Mouse (Mus musculus): ENCODE results near the gene Rab3il1.
"Not testable (repeated sequence)": the region's sequence is repeated elsewhere in the genome, so short reads cannot be mapped to it uniquely, and the experiment has no call there.

The Rab3il1 gene

GRCm38 (mm10) chr19:10001206-10001969 lies at the start of gene Rab3il1, which contains the start of gene Best1:
Gene Rab3il1 (plus strand): TSS chr19:10001669.
Gene Best1 (minus strand): TSS chr19:10001633.
- no peak for DNase-seq

- DNase-seq = no peak
Observed at GRCm38 (mm10) chr19:9952390-9952789, 49.1 kb upstream of the Rab3il1 start.

GRCm38 (mm10) chr19:9952912-9953311 lies 48.6 kb upstream of the Rab3il1 start:
- no peak for DNase-seq

- DNase-seq = peak; percentile 36
Observed at GRCm38 (mm10) chr19:9954055-9954810, 47.2 kb upstream of the Rab3il1 start.

GRCm38 (mm10) chr19:9954811-9955202 lies 46.7 kb upstream of the Rab3il1 start:
- DNase-seq = no peak

GRCm38 (mm10) chr19:9955438-9955837 lies 46.0 kb upstream of the Rab3il1 start:
- no peak for DNase-seq

GRCm38 (mm10) chr19:9956624-9957388 lies 44.7 kb upstream of the Rab3il1 start:
- DNase-seq = no peak

- no peak for DNase-seq
Observed at GRCm38 (mm10) chr19:9957965-9958364, 43.5 kb upstream of the Rab3il1 start.

GRCm38 (mm10) chr19:9960769-9961168 lies 40.7 kb upstream of the Rab3il1 start:
- no peak for DNase-seq

GRCm38 (mm10) chr19:9964205-9964916 lies 37.1 kb upstream of the Rab3il1 start:
- DNase-seq = no peak

GRCm38 (mm10) chr19:9966096-9966867 lies 35.2 kb upstream of the Rab3il1 start:
- no peak for DNase-seq

- DNase-seq = no peak
Observed at GRCm38 (mm10) chr19:9968081-9968787, 33.2 kb upstream of the Rab3il1 start.

- DNase-seq = not testable (repeated sequence)
Observed at GRCm38 (mm10) chr19:9974853-9975252, 26.6 kb upstream of the Rab3il1 start.

- no peak for DNase-seq
Observed at GRCm38 (mm10) chr19:9977085-9977484, 24.4 kb upstream of the Rab3il1 start.

- DNase-seq = peak; percentile 44
Observed at GRCm38 (mm10) chr19:9978431-9978951, 23.0 kb upstream of the Rab3il1 start.

- no peak for DNase-seq
Observed at GRCm38 (mm10) chr19:9979156-9979555, 22.3 kb upstream of the Rab3il1 start.

- DNase-seq = no peak
Observed at GRCm38 (mm10) chr19:9980258-9980657, 21.2 kb upstream of the Rab3il1 start, which contains the start of gene Fth1. Gene Fth1 (plus strand): TSS chr19:9980598.

- DNase-seq = no peak
Observed at GRCm38 (mm10) chr19:9981621-9982020, 19.8 kb upstream of the Rab3il1 start.

- DNase-seq = peak; percentile 95
Observed at GRCm38 (mm10) chr19:9982151-9982851, 19.2 kb upstream of the Rab3il1 start.

Measured in cerebellum, adult 11-12 months (tissue).